Mouse (Mus musculus) brain, embryonic 14.5 days (tissue): ENCODE data around the gene B3gnt2.

Experiments used
- CTCF ChIP-seq: fragments of 200-500 bp; IDR thresholded peaks from 2 replicates; pipeline ENCODE4 v1.5.1; 2012; ENCODE audit warnings: inconsistent platforms, mild to moderate bottlenecking, moderate library complexity, borderline replicate concordance; ENCODE audit not compliant: insufficient read depth, insufficient read length; ENCODE audit errors: extremely low read depth
- POLR2A ChIP-seq: fragments of 200-500 bp; IDR thresholded peaks from 2 replicates; pipeline ENCODE4 v1.6.1; 2012; ENCODE audit warnings: mild to moderate bottlenecking, inconsistent platforms, borderline replicate concordance; ENCODE audit not compliant: poor library complexity, insufficient read depth, insufficient read length, severe bottlenecking; ENCODE audit errors: extremely low read depth

GRCm38 (mm10) chr11:22885350-22885749, 24.6 kb upstream of the B3gnt2 start:
- TF ChIP-seq CTCF (no peak), POLR2A (no peak)
